ENCODE assay signal across 24 mouse cellular contexts in the genomic region with DNA sequence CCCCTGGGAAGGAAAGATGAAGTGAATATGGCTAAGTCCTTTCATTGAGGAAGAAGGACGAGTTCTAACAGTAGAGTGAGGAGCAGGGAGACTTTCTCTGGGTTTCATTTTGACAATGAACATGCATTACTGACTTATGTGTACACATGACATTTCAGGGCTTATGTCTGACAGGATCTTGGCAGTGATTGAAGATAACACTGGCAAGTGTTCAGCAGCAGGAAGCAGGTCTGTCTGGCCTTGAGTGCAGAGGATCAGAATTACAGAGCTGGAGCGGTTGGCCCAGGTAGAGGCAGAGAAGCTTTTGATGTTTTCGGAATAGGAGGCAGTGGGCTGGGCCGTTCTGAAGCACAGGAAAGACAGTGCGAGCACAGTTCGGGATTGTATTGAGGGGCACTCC. TPM values are rescaled to one million over a fixed set of nuclear protein-coding genes. Genes with fewer than 3 reads are reported as not detected.
DNase-seq lines count a peak whose midpoint lies in the region; ATAC-seq lines count a peak whose summit lies in the region.
"Had no signal": no experiment of that assay in that cellular context is flagged by ENCODE, and none has a peak within 500 bp of the region (broad histone marks: within the 10 kb centered on the region; RNA-seq: fewer than 3 reads in every experiment).

No protein-coding gene starts in this region.

- H3K9ac ChIP-seq in heart, embryonic 13.5 days, result peak overlapping the region; percentile 0; the same call in 1 of the 2 replicates
- H3K9ac ChIP-seq in forebrain, embryonic 15.5 days (replicated peaks), result no peak overlapping the region
- H3K9ac ChIP-seq: embryonic facial prominence, embryonic 15.5 days; hindbrain, embryonic 12.5 days; intestine, embryonic 15.5 days; kidney, embryonic 15.5 days; midbrain, embryonic 12.5 days had no signal

- 33% methylated on average over 6 of the region's 6 CpGs for WGBS in heart, embryonic 13.5 days
- 73% methylated on average over 6 of the region's 6 CpGs for WGBS in forebrain, embryonic 15.5 days

- H3K4me2 ChIP-seq in heart, embryonic 13.5 days, result peak overlapping the region; percentile 22; the same call in 1 of the 2 replicates
- no peak overlapping the region for H3K4me2 ChIP-seq in forebrain, embryonic 15.5 days (replicated peaks)
- H3K4me2 ChIP-seq: embryonic facial prominence, embryonic 15.5 days; hindbrain, embryonic 12.5 days; intestine, embryonic 15.5 days; kidney, embryonic 15.5 days; midbrain, embryonic 12.5 days had no signal

- no peaks in the 10 kb centered on the region for H3K27me3 ChIP-seq in heart, embryonic 13.5 days (replicated peaks)
- H3K27me3 ChIP-seq in forebrain, embryonic 15.5 days, result no peaks in the 10 kb centered on the region
- H3K27me3 ChIP-seq: embryonic facial prominence, embryonic 15.5 days; hindbrain, embryonic 12.5 days; intestine, embryonic 15.5 days; kidney, embryonic 15.5 days; midbrain, embryonic 12.5 days; Patski had no signal

- DNase-seq in adrenal gland, adult 2 months, result peak; percentile 49
- no peak for DNase-seq in adrenal gland, adult 18-20 months (ENCODE audit: low spot score in 2 of 2)
- DNase-seq in heart, postnatal 10 days, result no peak
- peak; percentile 52 for DNase-seq in CD4-positive helper T cell, adult 2 months (ENCODE audit: low read depth, low spot score)
- peak; percentile 16 for DNase-seq in fat pad, adult 2 months (ENCODE audit: extremely low read depth, low read depth, low spot score)
- DNase-seq in thymus, postnatal 4 days, result no peak
- DNase-seq: cerebellum, adult 9-10 months; gastrocnemius, postnatal 36 days; left cerebral cortex, postnatal 4 days; lung, adult 18-20 months; lung, postnatal 4 days; right cerebral cortex, postnatal 25 days; thymus, postnatal 25 days had no signal

- H3K9me3 ChIP-seq in heart, embryonic 13.5 days, result 0 out of 2 replicates have a peak, but pooled peaks cover 7% of the 10 kb centered on the region
- H3K9me3 ChIP-seq in forebrain, embryonic 15.5 days, result no peaks in the 10 kb centered on the region
- H3K9me3 ChIP-seq: embryonic facial prominence, embryonic 15.5 days; intestine, embryonic 15.5 days; midbrain, embryonic 12.5 days had no signal

- peaks cover 5% of the 10 kb centered on the region; the same call in 1 of the 2 replicates for H3K36me3 ChIP-seq in heart, embryonic 13.5 days
- H3K36me3 ChIP-seq in forebrain, embryonic 15.5 days, result no peaks in the 10 kb centered on the region
- H3K36me3 ChIP-seq: embryonic facial prominence, embryonic 15.5 days; hindbrain, embryonic 12.5 days; intestine, embryonic 15.5 days; kidney, embryonic 15.5 days; midbrain, embryonic 12.5 days had no signal

- intact Hi-C loops in heart, postnatal 10 days (cut with DNase I), result no loop called here

- H3K27ac ChIP-seq in heart, embryonic 13.5 days (replicated peaks), result peak overlapping the region; percentile 65
- H3K27ac ChIP-seq in forebrain, embryonic 15.5 days (replicated peaks), result no peak overlapping the region
- H3K27ac ChIP-seq: embryonic facial prominence, embryonic 15.5 days; hindbrain, embryonic 12.5 days; intestine, embryonic 15.5 days; kidney, embryonic 15.5 days; midbrain, embryonic 12.5 days had no signal

- H3K4me1 ChIP-seq in heart, embryonic 13.5 days, result peaks cover 50% of the 10 kb centered on the region
- H3K4me1 ChIP-seq in forebrain, embryonic 15.5 days, result no peaks in the 10 kb centered on the region
- H3K4me1 ChIP-seq: hindbrain, embryonic 12.5 days; intestine, embryonic 15.5 days; midbrain, embryonic 12.5 days had no signal

- H3K4me3 ChIP-seq in heart, embryonic 13.5 days, result no peak overlapping the region
- no peak overlapping the region for H3K4me3 ChIP-seq in forebrain, embryonic 15.5 days
- H3K4me3 ChIP-seq: embryonic facial prominence, embryonic 15.5 days; hindbrain, embryonic 12.5 days; intestine, embryonic 15.5 days; kidney, embryonic 15.5 days; midbrain, embryonic 12.5 days had no signal

- ATAC-seq in heart, embryonic 13.5 days (ENCODE audit: extremely low read depth, insufficient number of reproducible peaks, low FRiP score, low TSS enrichment), result no peak
- no peak for ATAC-seq in forebrain, embryonic 15.5 days (replicated peaks)
- ATAC-seq: intestine, embryonic 15.5 days; Patski had no signal

RNA-seq across cellular contexts. Expression of gene Dapp1, which starts 26.8 kb away (rescaled TPM):
- total RNA-seq in adrenal gland, adult 2 months (2021), result 1 to 10 TPM; 3.8 to 4.7 TPM
- polyA plus RNA-seq in adrenal gland, adult 2 months (2012; rRNA removed), result 1.8 and 2.6 TPM in 2 replicates
- 1 to 10 TPM; 2.9 to 4.5 TPM for total RNA-seq in adrenal gland, adult 18-20 months (2021)
- polyA plus RNA-seq in heart, embryonic 13.5 days (2015; fragmentation: Nextera tagmentation; extraction: Ambion mirVana), result 13.0 and 14.5 TPM in 2 replicates
- total RNA-seq in heart, postnatal 10 days (2021), result 1 to 10 TPM; 4.0 to 5.2 TPM
- 3.7 and 4.3 TPM in 2 replicates for polyA plus RNA-seq in forebrain, embryonic 15.5 days (2015; fragmentation: Nextera tagmentation; extraction: Ambion mirVana)

RNA-seq across cellular contexts. Expression of gene 1110002E22Rik, which starts 56.7 kb away (rescaled TPM):
- under 1 TPM in 1 of 2 experiments, not detected in 1; 0.06 TPM for total RNA-seq in adrenal gland, adult 2 months (2021)
- 0.01 TPM in 1 of 2 replicates, not detected in the other for polyA plus RNA-seq in adrenal gland, adult 2 months (2012; rRNA removed)
- total RNA-seq in adrenal gland, adult 18-20 months (2021), result under 1 TPM; 0.07 to 0.10 TPM
- 9.4 and 11.1 TPM in 2 replicates for polyA plus RNA-seq in heart, embryonic 13.5 days (2015; fragmentation: Nextera tagmentation; extraction: Ambion mirVana)
- 10 to 100 TPM; 51.3 to 77.4 TPM for total RNA-seq in heart, postnatal 10 days (2021)
- 0.14 and 0.22 TPM in 2 replicates for polyA plus RNA-seq in forebrain, embryonic 15.5 days (2015; fragmentation: Nextera tagmentation; extraction: Ambion mirVana)
- polyA plus RNA-seq: forebrain, embryonic 11.5 days; liver, adult 2 months had no signal

RNA-seq across cellular contexts. Expression of gene Gm5105, which starts 59.0 kb away (rescaled TPM):
- not detected for total RNA-seq in adrenal gland, adult 2 months (2021)
- polyA plus RNA-seq in adrenal gland, adult 2 months (2012; rRNA removed), result not detected in 2 replicates
- total RNA-seq in adrenal gland, adult 18-20 months (2021), result not detected
- polyA plus RNA-seq in heart, embryonic 13.5 days (2015; fragmentation: Nextera tagmentation; extraction: Ambion mirVana), result 0.36 and 0.56 TPM in 2 replicates
- total RNA-seq in heart, postnatal 10 days (2021), result under 1 TPM; 0.67 to 0.72 TPM
- polyA plus RNA-seq in forebrain, embryonic 15.5 days (2015; fragmentation: Nextera tagmentation; extraction: Ambion mirVana), result 0.15 TPM in 1 of 2 replicates, not detected in the other
- total RNA-seq: left cerebral cortex, postnatal 4 days; liver, adult 2 months had no signal
- polyA plus RNA-seq: forebrain, embryonic 11.5 days; hindbrain, embryonic 12.5 days; kidney, embryonic 15.5 days; liver, adult 2 months; midbrain, embryonic 12.5 days; testis, adult 2 months had no signal

Comparison
In these comparisons a context has a peak if more than half of its experiments do, and no peak if none do; other contexts are left out.
1. DNase-seq: peak in adrenal gland, adult 2 months (single experiment), CD4-positive helper T cell, adult 2 months (single experiment) and fat pad, adult 2 months (single experiment); none in adrenal gland, adult 18-20 months (0 of 2), heart, postnatal 10 days (0 of 2) and thymus, postnatal 4 days (single experiment).
2. RNA of gene 1110002E22Rik, which starts 56.7 kb away (total RNA-seq): 51.3 to 77.4 TPM in heart, postnatal 10 days; 0.07 to 0.10 TPM in adrenal gland, adult 18-20 months and 0.06 TPM in adrenal gland, adult 2 months; every median in the first group is over 10 times any median in the second.